Mouse (Mus musculus) ES-Bruce4 (cell line): ENCODE measurements around the gene Jup. TPM values are rescaled to one million over a fixed set of nuclear protein-coding genes. Genes with fewer than 3 reads are reported as not detected.
"Not testable (repeated sequence)": the region's sequence is repeated elsewhere in the genome, so short reads cannot be mapped to it uniquely, and the experiment has no call there.

Experiments
- H3K27ac ChIP-seq: 2 replicates; pipeline ENCODE4 v1.5.1; 2012; ENCODE audit warnings: low read length, inconsistent platforms; ENCODE audit not compliant: insufficient read depth
- H3K27me3 ChIP-seq: 2 replicates; pipeline ENCODE4 v1.6.1; 2012; ENCODE audit warnings: mild to moderate bottlenecking, low read length, inconsistent platforms; ENCODE audit not compliant: control insufficient read depth, poor library complexity, insufficient read depth, severe bottlenecking
- H3K36me3 ChIP-seq: 2 replicates; pipeline ENCODE4 v1.6.1; 2012; ENCODE audit warnings: inconsistent platforms, mild to moderate bottlenecking, low read length, moderate library complexity; ENCODE audit not compliant: control insufficient read depth, poor library complexity, insufficient read depth, severe bottlenecking
- H3K4me1 ChIP-seq: one replicate; pipeline ENCODE4 v1.8.1; 2011; ENCODE audit warnings: low read length; ENCODE audit not compliant: control insufficient read depth, insufficient read depth
- H3K4me3 ChIP-seq: 2 replicates; pipeline ENCODE4 v1.5.1; 2011; ENCODE audit warnings: low read depth, mild to moderate bottlenecking, low read length
- H3K9ac ChIP-seq: 2 replicates; pipeline ENCODE4 v1.6.1; 2012; ENCODE audit warnings: low read depth, mild to moderate bottlenecking, inconsistent platforms; ENCODE audit not compliant: poor library complexity, severe bottlenecking
- H3K9me3 ChIP-seq: replicated peaks from 2 replicates; pipeline ENCODE4 v1.6.1; 2012; ENCODE audit warnings: mild to moderate bottlenecking, low read length, inconsistent platforms; ENCODE audit not compliant: control insufficient read depth, poor library complexity, insufficient read depth, severe bottlenecking
- CTCF ChIP-seq: IDR thresholded peaks from one replicate; pipeline ENCODE4 v1.8.1; 2011; ENCODE audit warnings: low read depth, low read length
- EP300 ChIP-seq: IDR thresholded peaks from 2 replicates; pipeline ENCODE4 v1.6.1; 2011; ENCODE audit warnings: low read depth, low read length; ENCODE audit not compliant: insufficient read depth
- POLR2A ChIP-seq: IDR thresholded peaks from one replicate; pipeline ENCODE4 v1.8.1; 2011; ENCODE audit warnings: low read length; ENCODE audit not compliant: insufficient read depth
- polyA plus RNA-seq: library from polyadenylated mRNA; stranded (reverse); fragments of >200 nt; gene quantifications from 2 replicates; pipeline ENCODE4 v1.2.4, GENCODE M21; 2011; ENCODE audit warnings: low read depth; ENCODE audit not compliant: missing spikeins, insufficient read depth, insufficient read length

The Jup gene
- polyA plus RNA-seq, 1 experiment, result 171 TPM

DNA sequence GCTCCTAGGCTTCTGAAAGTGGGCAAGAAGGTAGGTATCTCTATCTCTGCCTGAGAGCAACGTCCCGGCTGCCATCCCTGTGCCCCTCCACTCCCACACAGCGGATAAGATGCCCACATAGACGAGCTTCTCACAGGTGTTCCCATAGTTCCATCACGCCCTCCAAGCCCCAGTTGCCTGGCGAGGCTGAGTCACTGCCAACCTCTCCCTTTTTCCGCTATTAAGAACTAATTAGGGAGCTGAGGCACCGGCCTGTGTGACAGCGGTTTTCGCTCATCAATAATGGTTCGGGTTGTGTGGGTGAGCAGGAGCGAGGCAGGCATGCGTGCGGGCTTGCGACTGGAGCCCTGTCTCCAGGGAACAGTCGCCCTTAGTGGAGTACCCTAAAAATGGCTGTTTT lies 67.3 kb downstream of the Jup start:
- Histone ChIP-seq H3K36me3 (no peaks in the 10 kb centered on the region), H3K27me3 (no peaks in the 10 kb centered on the region), H3K9ac (peak overlapping the region; percentile 7; the same call in 1 of the 2 replicates), H3K4me3 (peak overlapping the region; percentile 36), H3K27ac (no peak overlapping the region), H3K4me1 (peaks cover 3% of the 10 kb centered on the region), H3K9me3 (no peaks in the 10 kb centered on the region)
- no peak for TF ChIP-seq EP300
- TF ChIP-seq POLR2A, result no peak
- no peak for TF ChIP-seq CTCF

DNA sequence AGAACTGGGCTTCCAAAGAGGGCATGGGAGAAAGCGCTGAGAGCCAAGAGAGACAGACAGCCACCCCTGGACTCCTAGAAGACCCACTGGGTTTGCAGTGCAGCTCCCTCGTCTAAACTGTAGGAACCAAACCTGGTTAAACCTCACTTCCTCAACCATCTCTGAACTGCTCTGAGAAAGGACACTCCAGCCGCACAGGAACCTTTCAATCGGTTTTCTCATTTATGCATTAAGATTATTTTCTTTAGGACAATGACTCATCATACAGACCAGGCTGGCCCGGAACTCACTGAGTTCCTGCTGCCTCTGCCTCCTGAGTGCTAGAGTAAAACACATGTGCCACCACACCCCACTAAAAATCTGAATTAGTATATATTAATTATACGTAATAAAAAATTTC lies 69.8 kb downstream of the Jup start:
- no peaks in the 10 kb centered on the region for H3K4me1 ChIP-seq
- TF ChIP-seq POLR2A (no peak), CTCF (no peak), EP300 (no peak)
- H3K9me3 ChIP-seq, result no peaks in the 10 kb centered on the region
- H3K27me3 ChIP-seq, result no peaks in the 10 kb centered on the region
- no peak overlapping the region for H3K4me3 ChIP-seq
- H3K9ac ChIP-seq, result no peak overlapping the region
- no peak overlapping the region for H3K27ac ChIP-seq
- peaks cover 2% of the 10 kb centered on the region; the same call in 1 of the 2 replicates for H3K36me3 ChIP-seq

- no peak overlapping the region for H3K4me3 ChIP-seq
- TF ChIP-seq CTCF (no peak), POLR2A (no peak), EP300 (no peak)
Observed at GRCm38 (mm10) chr11:100327316-100327715, 70.2 kb downstream of the Jup start.

GRCm38 (mm10) chr11:100325062-100325629 lies 72.4 kb downstream of the Jup start:
- Histone ChIP-seq H3K36me3 (peaks cover 22% of the 10 kb centered on the region), H3K4me3 (no peak overlapping the region)

More at GRCm38 (mm10) chr11:100327316-100327715, 70.2 kb downstream of the Jup start:
- Histone ChIP-seq H3K27me3 (no peaks in the 10 kb centered on the region), H3K36me3 (peaks cover 6% of the 10 kb centered on the region), H3K4me1 (no peaks in the 10 kb centered on the region), H3K9ac (no peak overlapping the region), H3K27ac (no peak overlapping the region), H3K9me3 (no peaks in the 10 kb centered on the region)

DNA sequence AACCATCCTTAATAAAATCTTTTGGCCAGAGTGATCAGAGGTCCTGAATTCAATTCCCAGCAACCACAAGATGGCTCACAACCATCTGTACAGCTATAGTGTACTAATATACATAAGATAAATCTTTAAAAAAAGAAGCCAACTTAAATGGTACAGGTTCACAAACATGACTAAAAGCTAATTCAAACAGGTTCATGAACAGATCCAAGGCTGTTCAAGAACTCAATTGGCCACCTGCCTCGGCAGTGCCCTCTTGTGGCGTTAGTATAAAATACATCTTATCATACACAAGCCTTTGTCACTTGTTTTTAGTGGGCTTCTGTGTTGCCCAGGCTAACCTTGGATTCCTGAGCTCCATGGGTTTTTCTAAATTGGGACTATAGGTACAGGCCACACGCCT lies 74.0 kb downstream of the Jup start:
- Histone ChIP-seq H3K36me3 (peaks cover 22% of the 10 kb centered on the region), H3K9me3 (no peaks in the 10 kb centered on the region), H3K9ac (no peak overlapping the region), H3K27me3 (no peaks in the 10 kb centered on the region), H3K4me3 (no peak overlapping the region), H3K4me1 (no peaks in the 10 kb centered on the region), H3K27ac (no peak overlapping the region)
- peak; percentile 62 for TF ChIP-seq CTCF
- no peak for TF ChIP-seq EP300

More at GRCm38 (mm10) chr11:100325062-100325629, 72.4 kb downstream of the Jup start:
- Histone ChIP-seq H3K27ac (no peak overlapping the region), H3K9ac (no peak overlapping the region), H3K9me3 (no peaks in the 10 kb centered on the region), H3K4me1 (no peaks in the 10 kb centered on the region), H3K27me3 (no peaks in the 10 kb centered on the region)
- no peak for TF ChIP-seq CTCF
- TF ChIP-seq EP300, result no peak
- no peak for TF ChIP-seq POLR2A

- H3K4me3 ChIP-seq, result no peak overlapping the region
- TF ChIP-seq CTCF, result no peak
- TF ChIP-seq EP300, result no peak
- H3K9ac ChIP-seq, result peak overlapping the region; percentile 71
Observed at GRCm38 (mm10) chr11:100322591-100323258, 74.8 kb downstream of the Jup start.

GRCm38 (mm10) chr11:100321479-100322305 lies 75.9 kb downstream of the Jup start:
- peaks cover 22% of the 10 kb centered on the region for H3K36me3 ChIP-seq
- H3K27me3 ChIP-seq, H3K4me1 ChIP-seq, H3K9me3 ChIP-seq: not testable (repeated sequence)
- peak overlapping the region; percentile 67 for H3K4me3 ChIP-seq
- H3K9ac ChIP-seq, result peak overlapping the region; percentile 96
- H3K27ac ChIP-seq, result peak overlapping the region; percentile 59

More at GRCm38 (mm10) chr11:100322591-100323258, 74.8 kb downstream of the Jup start:
- H3K4me1 ChIP-seq, result no peaks in the 10 kb centered on the region
- H3K27ac ChIP-seq, result peak overlapping the region; percentile 59
- H3K27me3 ChIP-seq, result no peaks in the 10 kb centered on the region
- H3K9me3 ChIP-seq, result no peaks in the 10 kb centered on the region
- H3K36me3 ChIP-seq, result peaks cover 22% of the 10 kb centered on the region

DNA sequence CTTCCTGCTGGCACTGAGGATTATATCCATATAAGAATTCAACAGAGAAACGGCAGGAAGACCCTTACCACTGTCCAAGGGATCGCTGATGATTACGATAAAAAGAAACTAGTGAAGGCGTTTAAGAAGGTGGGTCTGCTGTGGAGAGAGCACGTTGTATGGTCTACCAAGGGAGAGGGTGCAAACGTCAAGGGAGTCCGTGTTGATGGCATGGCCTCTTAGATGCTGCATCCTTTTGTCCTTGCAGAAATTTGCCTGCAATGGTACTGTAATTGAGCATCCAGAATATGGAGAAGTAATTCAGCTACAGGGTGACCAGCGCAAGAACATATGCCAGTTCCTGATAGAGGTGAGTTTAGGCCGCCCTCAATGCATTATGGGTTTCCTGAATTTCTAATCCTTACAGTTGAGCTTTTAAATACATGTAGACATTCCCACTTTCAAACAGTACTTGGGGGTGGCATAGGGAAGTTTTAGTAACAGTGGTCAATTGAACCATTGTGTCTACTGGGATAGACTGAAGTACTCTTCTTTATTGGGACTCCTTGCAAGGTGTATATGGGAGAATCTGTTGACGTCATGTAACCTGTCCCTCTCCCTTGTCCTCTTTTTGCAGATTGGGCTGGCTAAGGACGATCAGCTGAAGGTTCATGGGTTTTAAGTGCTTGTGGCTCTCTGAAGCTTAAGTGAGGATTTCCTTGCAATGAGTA lies 76.7 kb downstream of the Jup start:
- Histone ChIP-seq H3K9ac (peak overlapping the region; percentile 96), H3K27ac (peak overlapping the region; percentile 93), H3K36me3 (peaks cover 22% of the 10 kb centered on the region)

More for the DNA sequence above, 76.7 kb downstream of the Jup start:
- H3K4me1 ChIP-seq, H3K9me3 ChIP-seq, H3K27me3 ChIP-seq: not testable (repeated sequence)
- peak overlapping the region; percentile 96 for H3K4me3 ChIP-seq
